Mouse (Mus musculus): ENCODE data around the gene Sphk1. TPM values are rescaled to one million over a fixed set of nuclear protein-coding genes. Genes with fewer than 3 reads are reported as not detected.

Sphk1 gene
- polyA plus RNA-seq, 1 experiment from 2014 or later, result 3.6 TPM

DNA sequence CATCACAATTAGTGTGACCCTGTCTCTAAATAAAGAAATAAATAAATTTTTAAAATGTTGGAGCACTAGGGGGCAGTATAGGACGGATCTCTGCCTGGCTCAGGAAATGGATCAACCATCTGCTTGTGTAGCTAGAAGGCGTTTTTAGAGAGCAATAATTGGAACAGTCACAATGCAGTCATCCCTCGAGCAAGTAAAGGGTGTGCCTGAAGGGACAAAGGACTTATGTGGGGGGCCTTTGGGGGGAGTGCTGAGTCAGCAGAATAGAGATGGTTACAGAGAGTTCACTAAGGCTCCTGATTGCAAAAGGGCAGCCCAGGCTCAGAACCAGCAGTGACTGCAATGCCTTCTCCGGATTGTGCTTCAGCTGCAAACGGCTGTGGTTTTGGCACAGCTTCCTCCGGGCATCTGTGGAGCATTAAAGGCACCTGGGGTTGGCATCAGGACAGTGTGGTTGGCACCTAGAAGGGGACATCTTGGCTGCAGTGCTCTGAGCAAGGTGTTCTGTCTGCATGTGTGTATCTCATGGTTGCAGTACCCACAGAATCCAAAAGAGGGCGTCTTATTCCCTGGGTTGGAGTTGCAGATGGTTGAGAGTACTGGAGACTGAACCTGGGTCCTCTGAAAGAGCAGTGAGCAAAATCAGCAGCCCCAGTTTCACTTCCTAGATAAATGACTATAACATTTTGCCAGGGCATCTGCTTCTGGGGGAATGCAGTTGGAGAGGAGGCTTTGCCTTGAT lies 29.5 kb upstream of the Sphk1 start:
- no peak overlapping the region for H3K27ac ChIP-seq (ENCODE audit: low read length)
- peaks cover 5% of the 10 kb centered on the region; the same call in 1 of the 2 replicates for H3K9me3 ChIP-seq (replicated peaks; ENCODE audit: control insufficient read depth, low read length)
- H3K4me1 ChIP-seq (ENCODE audit: control insufficient read depth, insufficient read depth, low read length), result peaks cover 2% of the 10 kb centered on the region
- H3K27me3 ChIP-seq (ENCODE audit: control insufficient read depth, insufficient read depth, low read length), result no peaks in the 10 kb centered on the region
- H3K4me2 ChIP-seq (ENCODE audit: low read depth, low read length), result no peak overlapping the region
- no peak overlapping the region for H3K4me3 ChIP-seq (ENCODE audit: low read length)
- 19% methylated on average over 7 of the region's 7 CpGs for WGBS
- no peak for ATAC-seq (replicated peaks; ENCODE audit: extremely low read depth, insufficient read depth, low FRiP score)
- H3K36me3 ChIP-seq (ENCODE audit: control insufficient read depth, insufficient read depth), result no peaks in the 10 kb centered on the region
- H3K9ac ChIP-seq (ENCODE audit: low read length), result no peak overlapping the region

DNA sequence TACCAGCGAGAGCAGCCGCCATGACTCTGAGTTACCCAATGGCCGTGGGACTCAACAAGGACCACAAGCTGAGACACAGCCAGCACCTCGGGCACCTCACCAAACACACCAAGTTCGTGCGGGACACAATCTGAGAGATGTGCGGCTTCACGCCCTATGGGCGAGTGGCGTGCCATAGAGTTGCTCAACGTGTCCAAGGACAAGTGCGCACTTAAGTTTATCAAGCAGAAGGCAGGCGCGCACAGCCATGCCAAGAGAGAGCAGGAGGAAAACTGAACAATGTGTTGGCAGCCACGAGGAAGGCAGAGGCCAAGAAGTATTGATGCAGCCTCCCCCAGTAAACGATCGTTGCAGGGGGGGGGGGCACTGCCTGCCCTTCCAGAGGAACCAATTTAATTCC lies 26.2 kb upstream of the Sphk1 start:
- H3K36me3 ChIP-seq (ENCODE audit: control insufficient read depth, insufficient read depth), result no peaks in the 10 kb centered on the region
- H3K4me3 ChIP-seq (ENCODE audit: low read length), result no peak overlapping the region
- no peaks in the 10 kb centered on the region for H3K9me3 ChIP-seq (replicated peaks; ENCODE audit: control insufficient read depth, low read length)
- peaks cover 2% of the 10 kb centered on the region; the same call in 1 of the 2 replicates for H3K4me1 ChIP-seq (ENCODE audit: control insufficient read depth, insufficient read depth, low read length)
- 76% methylated on average over 17 of the region's 17 CpGs for WGBS
- ATAC-seq (replicated peaks; ENCODE audit: extremely low read depth, insufficient read depth, low FRiP score), result no peak
- H3K27ac ChIP-seq (ENCODE audit: low read length), result no peak overlapping the region
- no peak overlapping the region for H3K9ac ChIP-seq (ENCODE audit: low read length)
- no peaks in the 10 kb centered on the region for H3K27me3 ChIP-seq (ENCODE audit: control insufficient read depth, insufficient read depth, low read length)
- no peak overlapping the region for H3K4me2 ChIP-seq (ENCODE audit: low read depth, low read length)

DNA sequence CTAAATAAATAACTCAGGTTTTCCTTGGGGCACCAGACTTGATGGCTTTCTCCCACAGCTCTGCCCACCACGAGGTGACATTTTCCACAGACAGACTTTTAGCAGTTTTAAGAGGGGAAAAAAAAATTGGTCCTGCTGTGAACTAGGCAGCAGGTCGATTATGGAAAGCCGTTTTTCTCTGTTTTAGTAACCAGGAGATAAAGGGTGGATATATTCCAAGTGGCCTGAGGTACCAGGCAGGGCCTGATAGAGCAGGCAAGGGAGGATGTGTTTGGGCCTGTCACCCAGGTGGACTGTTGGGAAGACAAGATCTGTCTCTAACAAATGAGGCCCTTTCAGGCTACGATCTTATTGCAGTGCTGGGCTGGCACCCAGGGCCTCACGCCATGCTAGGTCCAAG lies 25.2 kb upstream of the Sphk1 start:
- Histone ChIP-seq H3K4me1 (ENCODE audit: control insufficient read depth, insufficient read depth, low read length) (peaks cover 2% of the 10 kb centered on the region; the same call in 1 of the 2 replicates), H3K4me2 (ENCODE audit: low read depth, low read length) (no peak overlapping the region), H3K27me3 (ENCODE audit: control insufficient read depth, insufficient read depth, low read length) (no peaks in the 10 kb centered on the region), H3K36me3 (ENCODE audit: control insufficient read depth, insufficient read depth) (no peaks in the 10 kb centered on the region), H3K9ac (ENCODE audit: low read length) (no peak overlapping the region), H3K9me3 (replicated peaks; ENCODE audit: control insufficient read depth, low read length) (no peaks in the 10 kb centered on the region), H3K4me3 (ENCODE audit: low read length) (no peak overlapping the region), H3K27ac (ENCODE audit: low read length) (no peak overlapping the region)
- WGBS, result 63% methylated on average over 5 of the region's 5 CpGs
- no peak for ATAC-seq (replicated peaks; ENCODE audit: extremely low read depth, insufficient read depth, low FRiP score)

DNA sequence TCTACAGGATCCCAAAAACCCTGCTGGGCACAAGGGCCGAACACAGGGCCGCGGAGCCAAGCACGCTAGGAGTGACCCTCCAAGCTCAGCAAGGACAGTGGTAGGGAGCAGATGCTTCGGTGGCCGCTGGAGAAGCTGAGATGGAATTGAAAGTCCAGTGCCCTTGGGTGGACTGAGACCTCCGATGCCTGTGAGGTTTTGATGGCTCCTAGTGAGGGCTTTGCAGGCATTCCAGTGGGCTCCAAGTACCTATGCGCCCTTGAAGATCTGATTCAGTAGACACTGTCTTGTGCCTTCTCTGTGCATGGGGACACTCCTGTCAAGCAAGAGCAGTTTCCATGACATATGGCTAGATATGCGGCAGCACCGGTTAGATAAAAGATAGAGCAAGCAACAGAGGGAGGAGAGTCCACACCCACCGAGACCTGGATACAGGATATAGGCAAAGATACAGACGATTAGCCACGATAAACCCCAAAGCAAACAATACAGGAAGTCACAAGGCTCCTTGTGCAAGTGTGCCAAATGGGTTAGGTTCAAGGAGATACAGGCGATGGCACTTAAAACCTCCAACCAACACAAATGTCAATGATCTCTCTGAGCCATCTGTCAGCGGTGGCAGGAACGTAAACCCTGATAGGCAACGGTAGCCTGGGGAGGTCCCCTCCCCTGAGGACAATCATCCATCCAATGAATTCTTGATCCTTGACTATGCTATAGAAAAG lies 24.4 kb upstream of the Sphk1 start:
- 72% methylated on average over 17 of the region's 17 CpGs for WGBS
- ATAC-seq (replicated peaks; ENCODE audit: extremely low read depth, insufficient read depth, low FRiP score), result no peak
- H3K4me3 ChIP-seq (ENCODE audit: low read length), result no peak overlapping the region
- H3K27me3 ChIP-seq (ENCODE audit: control insufficient read depth, insufficient read depth, low read length), result no peaks in the 10 kb centered on the region
- H3K9ac ChIP-seq (ENCODE audit: low read length), result no peak overlapping the region; the same call in 1 of the 2 replicates
- no peaks in the 10 kb centered on the region for H3K36me3 ChIP-seq (ENCODE audit: control insufficient read depth, insufficient read depth)
- H3K4me1 ChIP-seq (ENCODE audit: control insufficient read depth, insufficient read depth, low read length), result no peaks in the 10 kb centered on the region
- H3K4me2 ChIP-seq (ENCODE audit: low read depth, low read length), result no peak overlapping the region
- no peaks in the 10 kb centered on the region for H3K9me3 ChIP-seq (replicated peaks; ENCODE audit: control insufficient read depth, low read length)
- no peak overlapping the region for H3K27ac ChIP-seq (ENCODE audit: low read length)

DNA sequence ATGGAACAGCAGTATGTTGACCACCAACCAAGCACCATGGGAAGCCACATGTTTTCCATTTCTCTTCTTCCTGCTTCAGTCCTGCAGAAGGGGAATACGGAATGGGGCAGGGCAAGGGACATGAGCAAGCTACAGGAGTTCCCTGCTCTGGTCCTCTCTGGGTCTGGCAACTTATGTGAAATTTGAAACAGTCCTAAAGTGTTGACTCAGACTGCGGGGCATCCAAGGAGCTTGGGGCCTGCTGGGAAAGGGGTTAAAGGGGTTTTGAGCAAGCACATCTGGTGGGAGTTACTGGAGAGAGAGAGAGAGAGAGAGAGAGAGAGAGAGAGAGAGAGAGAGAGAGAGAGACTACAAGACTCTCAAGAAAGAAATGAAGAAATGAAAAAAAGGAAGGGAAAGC lies 22.0 kb upstream of the Sphk1 start:
- no peak overlapping the region for H3K4me3 ChIP-seq (ENCODE audit: low read length)
- H3K36me3 ChIP-seq (ENCODE audit: control insufficient read depth, insufficient read depth), result no peaks in the 10 kb centered on the region
- H3K27me3 ChIP-seq (ENCODE audit: control insufficient read depth, insufficient read depth, low read length), result no peaks in the 10 kb centered on the region
- H3K4me2 ChIP-seq (ENCODE audit: low read depth, low read length), result no peak overlapping the region
- H3K27ac ChIP-seq (ENCODE audit: low read length), result no peak overlapping the region
- H3K9me3 ChIP-seq (replicated peaks; ENCODE audit: control insufficient read depth, low read length), result no peaks in the 10 kb centered on the region
- H3K4me1 ChIP-seq (ENCODE audit: control insufficient read depth, insufficient read depth, low read length), result no peaks in the 10 kb centered on the region
- 49% methylated on average over 2 of the region's 2 CpGs for WGBS
- no peak for ATAC-seq (replicated peaks; ENCODE audit: extremely low read depth, insufficient read depth, low FRiP score)
- no peak overlapping the region for H3K9ac ChIP-seq (ENCODE audit: low read length)

DNA sequence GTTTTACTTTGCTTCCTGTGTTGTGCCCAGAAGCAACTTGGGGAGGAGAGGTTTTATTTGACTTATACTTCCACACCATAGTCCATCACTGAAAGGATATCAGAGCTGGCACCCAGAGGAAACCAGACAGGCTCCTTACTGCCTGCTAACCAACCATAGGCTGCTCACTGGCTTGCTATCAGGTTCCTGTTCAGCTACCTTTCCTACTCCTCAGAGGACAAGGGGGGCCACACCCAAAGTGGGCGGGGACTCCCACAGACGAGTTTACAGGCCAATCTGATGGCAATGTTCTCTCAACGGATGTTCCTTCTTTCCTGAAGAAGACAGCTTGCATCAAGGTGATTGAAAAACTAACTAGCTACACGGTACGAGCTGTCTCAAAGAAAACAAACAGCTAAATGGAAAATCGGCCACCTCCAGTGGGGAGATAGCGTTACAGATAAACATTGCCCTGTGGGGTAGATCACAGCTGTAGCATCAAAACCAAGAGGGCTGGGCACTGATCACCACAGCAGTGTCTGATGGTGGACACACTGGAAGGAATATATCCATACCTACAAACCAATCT lies 19.3 kb upstream of the Sphk1 start:
- H3K4me1 ChIP-seq (ENCODE audit: control insufficient read depth, insufficient read depth, low read length), result no peaks in the 10 kb centered on the region
- no peaks in the 10 kb centered on the region for H3K9me3 ChIP-seq (replicated peaks; ENCODE audit: control insufficient read depth, low read length)
- ATAC-seq (replicated peaks; ENCODE audit: extremely low read depth, insufficient read depth, low FRiP score), result no peak
- no peak overlapping the region for H3K27ac ChIP-seq (ENCODE audit: low read length)
- no peak overlapping the region for H3K4me2 ChIP-seq (ENCODE audit: low read depth, low read length)
- H3K27me3 ChIP-seq (ENCODE audit: control insufficient read depth, insufficient read depth, low read length), result 0 out of 2 replicates have a peak, but pooled peaks cover 2% of the 10 kb centered on the region
- no peak overlapping the region for H3K4me3 ChIP-seq (ENCODE audit: low read length)
- no peak overlapping the region for H3K9ac ChIP-seq (ENCODE audit: low read length)
- 53% methylated on average over 7 of the region's 7 CpGs for WGBS
- no peaks in the 10 kb centered on the region for H3K36me3 ChIP-seq (ENCODE audit: control insufficient read depth, insufficient read depth)

DNA sequence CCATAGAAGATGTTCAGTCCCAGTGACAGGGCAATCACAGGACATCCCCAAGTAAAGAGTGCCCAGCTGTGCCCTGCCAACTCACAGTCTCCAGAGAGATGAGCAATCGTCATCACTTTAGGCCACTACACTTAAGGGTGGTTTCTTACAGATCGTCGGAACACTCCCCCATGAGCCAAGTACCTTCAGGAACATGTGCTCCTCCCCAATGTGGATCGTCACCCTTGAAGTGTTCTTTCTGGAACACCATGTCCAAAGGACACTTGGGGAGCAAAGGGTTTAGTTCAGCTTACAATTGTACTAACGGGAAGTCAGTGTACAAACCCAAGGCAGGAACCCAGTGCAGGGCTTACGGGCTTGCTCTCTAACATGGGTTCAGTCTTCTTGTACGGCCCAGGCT lies 18.6 kb upstream of the Sphk1 start:
- Histone ChIP-seq H3K4me2 (ENCODE audit: low read depth, low read length) (no peak overlapping the region), H3K9ac (ENCODE audit: low read length) (no peak overlapping the region), H3K4me3 (ENCODE audit: low read length) (no peak overlapping the region), H3K27ac (ENCODE audit: low read length) (no peak overlapping the region), H3K36me3 (ENCODE audit: control insufficient read depth, insufficient read depth) (no peaks in the 10 kb centered on the region), H3K27me3 (ENCODE audit: control insufficient read depth, insufficient read depth, low read length) (0 out of 2 replicates have a peak, but pooled peaks cover 2% of the 10 kb centered on the region), H3K9me3 (replicated peaks; ENCODE audit: control insufficient read depth, low read length) (no peaks in the 10 kb centered on the region), H3K4me1 (ENCODE audit: control insufficient read depth, insufficient read depth, low read length) (no peaks in the 10 kb centered on the region)
- ATAC-seq (replicated peaks; ENCODE audit: extremely low read depth, insufficient read depth, low FRiP score), result no peak
- 87% methylated on average over 7 of the region's 7 CpGs for WGBS

DNA sequence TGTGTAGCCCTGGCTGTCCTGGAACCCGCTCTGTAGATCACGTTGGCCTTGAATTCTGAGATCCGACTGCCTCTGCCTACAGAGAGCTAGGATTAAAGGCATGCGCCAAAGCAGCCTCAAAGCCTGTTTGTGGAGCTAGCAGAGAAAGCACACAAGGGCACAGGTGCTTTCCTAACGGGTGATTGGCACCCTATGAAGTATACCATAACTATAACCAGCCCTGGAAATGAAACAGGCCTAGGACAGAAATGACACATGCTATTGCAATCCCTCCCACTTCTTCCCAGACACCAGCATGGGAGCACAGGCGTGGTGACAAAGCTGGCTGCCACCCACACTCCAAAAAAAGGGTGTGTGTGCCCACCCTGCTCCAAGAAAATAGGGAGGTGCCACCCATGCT lies 17.7 kb upstream of the Sphk1 start:
- WGBS, result 79% methylated on average over 6 of the region's 6 CpGs
- no peak for ATAC-seq (replicated peaks; ENCODE audit: extremely low read depth, insufficient read depth, low FRiP score)
- Histone ChIP-seq H3K4me2 (ENCODE audit: low read depth, low read length) (no peak overlapping the region), H3K27me3 (ENCODE audit: control insufficient read depth, insufficient read depth, low read length) (0 out of 2 replicates have a peak, but pooled peaks cover 2% of the 10 kb centered on the region), H3K4me3 (ENCODE audit: low read length) (no peak overlapping the region), H3K36me3 (ENCODE audit: control insufficient read depth, insufficient read depth) (no peaks in the 10 kb centered on the region), H3K4me1 (ENCODE audit: control insufficient read depth, insufficient read depth, low read length) (no peaks in the 10 kb centered on the region), H3K9ac (ENCODE audit: low read length) (no peak overlapping the region), H3K9me3 (replicated peaks; ENCODE audit: control insufficient read depth, low read length) (no peaks in the 10 kb centered on the region), H3K27ac (ENCODE audit: low read length) (no peak overlapping the region)

DNA sequence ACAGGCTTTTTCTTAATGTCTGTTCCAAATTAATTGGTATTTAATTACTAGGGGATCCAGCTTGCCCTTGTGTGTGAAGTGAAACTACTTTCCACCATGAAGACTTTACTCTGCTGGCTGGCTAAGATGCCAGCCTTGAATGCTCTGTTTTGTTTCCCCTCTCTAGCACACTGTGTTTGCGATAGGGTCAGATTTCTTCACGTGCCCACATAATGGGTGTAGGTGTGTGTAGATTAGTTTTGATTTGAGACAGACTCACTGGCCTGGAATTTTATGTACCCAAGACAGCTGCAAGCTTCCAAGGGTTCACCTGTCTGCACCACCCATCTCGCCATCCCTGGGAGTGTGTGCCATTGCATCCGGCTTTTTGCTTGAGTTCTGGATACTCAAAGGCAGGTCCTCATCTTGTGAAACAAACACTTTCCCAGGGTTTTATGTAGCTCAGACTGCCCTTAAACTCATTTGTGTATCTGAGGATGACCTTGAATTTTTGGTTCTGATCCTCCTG lies 17.1 kb upstream of the Sphk1 start:
- 71% methylated on average over 4 of the region's 4 CpGs for WGBS
- no peak for ATAC-seq (replicated peaks; ENCODE audit: extremely low read depth, insufficient read depth, low FRiP score)
- H3K27ac ChIP-seq (ENCODE audit: low read length), result no peak overlapping the region

More for the DNA sequence above, 17.1 kb upstream of the Sphk1 start:
- no peak overlapping the region for H3K9ac ChIP-seq (ENCODE audit: low read length)
- no peak overlapping the region for H3K4me2 ChIP-seq (ENCODE audit: low read depth, low read length)
- no peaks in the 10 kb centered on the region for H3K9me3 ChIP-seq (replicated peaks; ENCODE audit: control insufficient read depth, low read length)
- H3K36me3 ChIP-seq (ENCODE audit: control insufficient read depth, insufficient read depth), result no peaks in the 10 kb centered on the region
- no peak overlapping the region for H3K4me3 ChIP-seq (ENCODE audit: low read length)
- 0 out of 2 replicates have a peak, but pooled peaks cover 2% of the 10 kb centered on the region for H3K27me3 ChIP-seq (ENCODE audit: control insufficient read depth, insufficient read depth, low read length)
- H3K4me1 ChIP-seq (ENCODE audit: control insufficient read depth, insufficient read depth, low read length), result no peaks in the 10 kb centered on the region
